Mouse (Mus musculus): ENCODE measurements around the gene Ceacam9. TPM values are rescaled to one million over a fixed set of nuclear protein-coding genes. Genes with fewer than 3 reads are reported as not detected.
"Not testable (repeated sequence)": the region's sequence is repeated elsewhere in the genome, so short reads cannot be mapped to it uniquely, and the experiment has no call there.

The Ceacam9 gene
- polyA plus RNA-seq, 1 experiment from 2014 or later = not detected

DNA sequence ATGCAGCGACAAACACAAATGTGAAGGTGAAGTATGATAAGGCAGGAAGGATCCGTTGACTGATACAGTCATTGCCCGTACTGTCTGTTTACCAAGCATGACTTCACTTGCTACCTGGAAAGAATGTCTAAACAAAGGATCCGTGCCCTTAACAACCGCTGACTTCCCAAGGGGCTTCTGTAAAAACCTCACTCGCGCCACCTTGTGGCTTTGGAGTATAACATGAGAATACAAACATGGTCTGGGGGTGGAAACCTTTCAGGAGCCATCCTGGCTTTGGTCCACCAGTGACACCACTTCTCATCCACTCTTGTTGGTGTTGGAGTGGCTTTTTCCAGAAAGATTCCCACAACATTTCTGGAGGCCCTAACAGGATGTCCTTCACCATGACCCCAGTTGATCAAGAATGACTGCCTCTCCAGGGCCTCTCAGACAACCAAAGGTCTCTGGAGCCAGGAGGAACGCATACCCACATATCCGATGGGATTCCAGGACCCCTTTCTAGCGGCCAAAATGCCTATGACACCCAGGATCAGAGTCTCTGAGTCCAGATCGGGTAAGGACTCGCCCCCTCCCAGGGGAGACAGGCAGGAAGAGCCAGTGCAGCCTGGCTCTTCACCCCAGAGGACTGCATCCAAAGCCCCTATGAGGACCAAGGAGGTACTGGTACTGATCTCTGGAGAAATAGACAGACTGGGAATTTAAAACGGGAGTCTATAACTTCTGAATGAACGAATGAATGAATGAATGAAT lies 7.0 kb downstream of the Ceacam9 start:
- peak overlapping the region; percentile 2; the same call in 1 of the 2 replicates for H3K27ac ChIP-seq
- H3K36me3 ChIP-seq (ENCODE audit: inconsistent target) = no peaks in the 10 kb centered on the region
- H3K4me3 ChIP-seq (ENCODE audit: inconsistent target) = peak overlapping the region; percentile 8; the same call in 1 of the 2 replicates
- 23% methylated on average over 14 of the region's 14 CpGs for WGBS (ENCODE audit: missing documents)
- H3K79me2 ChIP-seq (ENCODE audit: inconsistent target) = no peaks in the 10 kb centered on the region

GRCm38 (mm10) chr7:16729563-16729962 lies 7.8 kb downstream of the Ceacam9 start:
- under 1% methylated on average over 7 of the region's 7 CpGs for WGBS (ENCODE audit: missing documents)
- H3K79me2 ChIP-seq (ENCODE audit: inconsistent target) = not testable (repeated sequence)

DNA sequence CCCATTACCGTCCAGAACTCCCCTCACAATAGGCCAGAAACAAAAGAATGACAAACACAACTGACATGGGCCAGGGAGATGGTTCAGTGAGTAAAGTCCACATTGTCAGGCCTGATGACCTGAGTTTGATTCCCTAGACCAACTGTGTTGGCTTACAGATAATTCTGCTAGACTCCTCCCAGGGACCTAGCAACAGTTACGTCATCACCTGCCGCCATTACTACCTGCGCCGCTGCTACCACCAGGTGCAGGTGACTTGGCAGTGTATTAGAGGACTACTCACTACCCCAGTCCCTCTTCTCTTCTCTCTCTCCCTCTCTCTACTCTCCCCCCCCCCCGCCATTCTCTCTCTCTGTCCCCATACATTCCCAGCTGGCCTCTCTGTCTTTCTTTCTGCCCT lies 9.1 kb downstream of the Ceacam9 start:
- H3K4me3 ChIP-seq (ENCODE audit: inconsistent target) = no peak overlapping the region
- no peaks in the 10 kb centered on the region for H3K36me3 ChIP-seq (ENCODE audit: inconsistent target)
- H3K79me2 ChIP-seq (ENCODE audit: inconsistent target) = no peaks in the 10 kb centered on the region
- no peak overlapping the region for H3K27ac ChIP-seq
- WGBS (ENCODE audit: missing documents) = 98% methylated on average over 5 of the region's 6 CpGs

More at GRCm38 (mm10) chr7:16729563-16729962, 7.8 kb downstream of the Ceacam9 start:
- Histone ChIP-seq H3K27ac (peak overlapping the region; percentile 2; the same call in 1 of the 2 replicates), H3K4me3 (ENCODE audit: inconsistent target) (peak overlapping the region; percentile 8; the same call in 1 of the 2 replicates)
- H3K36me3 ChIP-seq (ENCODE audit: inconsistent target) = not testable (repeated sequence)

DNA sequence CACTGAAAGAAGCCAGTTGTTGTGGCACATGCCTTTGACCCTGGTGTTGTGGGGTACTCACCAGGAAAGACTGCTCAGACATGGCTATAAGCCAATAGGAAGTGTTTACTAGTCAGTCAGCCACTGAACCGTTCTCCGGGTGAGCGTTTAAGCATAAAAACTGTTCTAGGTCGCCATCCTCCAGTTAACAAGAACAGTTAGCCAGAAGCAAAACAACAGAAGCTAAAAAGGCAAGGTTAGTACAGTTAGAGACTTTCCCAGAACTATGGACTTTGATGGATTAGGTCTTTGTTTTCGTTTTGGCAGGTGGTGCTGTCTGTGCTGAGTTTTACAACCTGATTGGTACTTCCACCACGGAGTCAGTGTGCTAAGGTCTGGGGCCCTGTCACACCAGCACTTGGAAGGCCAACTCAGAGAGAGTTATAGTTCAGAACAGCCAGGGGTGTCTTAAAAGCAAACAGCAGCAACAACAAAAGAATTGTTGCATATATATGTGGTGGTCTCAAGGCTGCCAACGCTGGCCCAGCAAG lies 10.2 kb downstream of the Ceacam9 start:
- Histone ChIP-seq H3K36me3 (ENCODE audit: inconsistent target) (no peaks in the 10 kb centered on the region), H3K27ac (no peak overlapping the region), H3K4me3 (ENCODE audit: inconsistent target) (no peak overlapping the region), H3K79me2 (ENCODE audit: inconsistent target) (no peaks in the 10 kb centered on the region)
- 28% methylated on average over 7 of the region's 7 CpGs for WGBS (ENCODE audit: missing documents)

GRCm38 (mm10) chr7:16737606-16738072 lies 15.9 kb downstream of the Ceacam9 start:
- peaks cover 3% of the 10 kb centered on the region; the same call in 1 of the 2 replicates for H3K36me3 ChIP-seq (ENCODE audit: inconsistent target)
- 53% methylated on average over 10 of the region's 10 CpGs for WGBS (ENCODE audit: missing documents)
- H3K79me2 ChIP-seq (ENCODE audit: inconsistent target) = peaks cover 44% of the 10 kb centered on the region
- no peak overlapping the region for H3K27ac ChIP-seq
- H3K4me3 ChIP-seq (ENCODE audit: inconsistent target) = peak overlapping the region; percentile 89

- Histone ChIP-seq H3K27ac (peak within 1 kb of the TSS; percentile 80), H3K4me3 (ENCODE audit: inconsistent target) (peak within 1 kb of the TSS; percentile 89), H3K79me2 (ENCODE audit: inconsistent target) (peaks cover 50% of the 10 kb centered on the region), H3K36me3 (ENCODE audit: inconsistent target) (peaks cover 8% of the 10 kb centered on the region)
- 0% methylated on average over 34 of the region's 34 CpGs for WGBS (ENCODE audit: missing documents)
Observed at GRCm38 (mm10) chr7:16738073-16738696, 16.5 kb downstream of the Ceacam9 start, which contains the start of gene Ap2s1. Gene Ap2s1, plus strand, starts transcription at chr7:16738410.

GRCm38 (mm10) chr7:16739056-16739604 lies 17.4 kb downstream of the Ceacam9 start:
- H3K4me3 ChIP-seq (ENCODE audit: inconsistent target) = peak overlapping the region; percentile 89
- 30% methylated on average over 10 of the region's 10 CpGs for WGBS (ENCODE audit: missing documents)
- H3K27ac ChIP-seq = peak overlapping the region; percentile 80
- peaks cover 18% of the 10 kb centered on the region for H3K36me3 ChIP-seq (ENCODE audit: inconsistent target)
- peaks cover 59% of the 10 kb centered on the region for H3K79me2 ChIP-seq (ENCODE audit: inconsistent target)

GRCm38 (mm10) chr7:16745373-16745772 lies 23.6 kb downstream of the Ceacam9 start:
- H3K27ac ChIP-seq = no peak overlapping the region
- H3K4me3 ChIP-seq (ENCODE audit: inconsistent target) = no peak overlapping the region
- WGBS (ENCODE audit: missing documents) = 89% methylated on average over 4 of the region's 4 CpGs
- peaks cover 50% of the 10 kb centered on the region for H3K79me2 ChIP-seq (ENCODE audit: inconsistent target)
- peaks cover 68% of the 10 kb centered on the region for H3K36me3 ChIP-seq (ENCODE audit: inconsistent target)

GRCm38 (mm10) chr7:16746093-16746492 lies 24.4 kb downstream of the Ceacam9 start:
- WGBS (ENCODE audit: missing documents) = 60% methylated on average over 3 of the region's 3 CpGs
- Histone ChIP-seq H3K27ac (no peak overlapping the region), H3K4me3 (ENCODE audit: inconsistent target) (no peak overlapping the region), H3K36me3 (ENCODE audit: inconsistent target) (peaks cover 68% of the 10 kb centered on the region), H3K79me2 (ENCODE audit: inconsistent target) (peaks cover 43% of the 10 kb centered on the region)

DNA sequence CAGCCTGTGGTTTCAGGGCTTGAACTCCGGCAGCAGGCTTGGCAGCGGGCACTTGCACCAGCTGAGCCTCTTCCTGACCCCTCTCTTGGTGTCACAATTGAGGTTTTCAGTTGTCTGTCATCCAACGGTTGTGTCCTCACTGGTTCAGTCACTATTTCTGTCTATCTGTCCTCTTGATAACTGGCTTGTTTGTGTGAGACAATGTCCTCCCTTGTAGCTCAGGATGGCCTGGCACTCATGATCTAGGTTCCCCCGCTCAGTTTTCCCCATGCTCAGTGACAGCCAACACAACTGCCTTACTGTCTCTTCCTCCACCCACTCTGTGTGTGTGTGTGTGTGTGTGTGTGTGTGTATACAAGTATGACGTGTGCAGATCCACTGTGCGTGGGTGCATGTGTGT lies 25.9 kb downstream of the Ceacam9 start:
- WGBS (ENCODE audit: missing documents) = 86% methylated on average over 6 of the region's 6 CpGs
- Histone ChIP-seq H3K79me2 (ENCODE audit: inconsistent target) (peaks cover 27% of the 10 kb centered on the region), H3K4me3 (ENCODE audit: inconsistent target) (no peak overlapping the region), H3K36me3 (ENCODE audit: inconsistent target) (peaks cover 65% of the 10 kb centered on the region), H3K27ac (no peak overlapping the region)

GRCm38 (mm10) chr7:16752016-16752415 lies 30.3 kb downstream of the Ceacam9 start:
- H3K27ac ChIP-seq = no peak overlapping the region
- no peak overlapping the region for H3K4me3 ChIP-seq (ENCODE audit: inconsistent target)
- H3K79me2 ChIP-seq (ENCODE audit: inconsistent target) = no peaks in the 10 kb centered on the region
- WGBS (ENCODE audit: missing documents) = 80% methylated on average over 12 of the region's 12 CpGs
- H3K36me3 ChIP-seq (ENCODE audit: inconsistent target) = peaks cover 26% of the 10 kb centered on the region

DNA sequence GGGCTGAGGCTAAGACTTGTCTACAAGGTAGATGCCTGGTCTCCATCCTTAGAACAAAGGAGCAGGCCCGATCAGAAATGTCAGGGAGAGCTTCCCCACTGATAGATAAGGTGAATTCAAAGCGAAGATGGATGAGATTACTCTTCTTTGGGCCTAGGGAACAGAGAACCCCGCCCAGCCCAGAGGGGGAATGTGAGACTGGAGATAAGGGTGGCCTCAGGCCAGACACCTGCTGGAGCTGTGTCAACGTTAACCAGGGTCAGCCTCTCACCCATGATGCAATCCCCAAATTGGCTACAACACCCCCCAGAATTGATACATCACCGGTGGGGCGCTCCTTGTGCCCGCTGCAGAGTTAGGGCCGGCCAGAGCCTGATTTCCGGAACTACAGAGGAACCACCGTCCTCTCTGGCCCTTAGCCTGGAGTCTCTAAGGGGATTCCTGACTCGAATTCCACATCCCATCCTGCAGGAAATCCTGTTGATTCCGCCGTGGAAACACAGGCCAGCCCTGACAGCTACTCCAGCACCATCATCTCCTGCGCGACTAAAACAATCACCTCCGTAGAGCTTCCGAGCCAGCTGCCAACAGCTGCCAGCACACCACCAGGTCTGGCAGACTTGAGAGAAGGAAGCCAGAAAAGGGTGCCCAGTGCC lies 33.8 kb downstream of the Ceacam9 start:
- Histone ChIP-seq H3K36me3 (ENCODE audit: inconsistent target) (no peaks in the 10 kb centered on the region), H3K27ac (no peak overlapping the region), H3K79me2 (ENCODE audit: inconsistent target) (no peaks in the 10 kb centered on the region), H3K4me3 (ENCODE audit: inconsistent target) (no peak overlapping the region)
- 77% methylated on average over 17 of the region's 17 CpGs for WGBS (ENCODE audit: missing documents)

GRCm38 (mm10) chr7:16758872-16759574 lies 37.3 kb downstream of the Ceacam9 start:
- WGBS (ENCODE audit: missing documents) = 78% methylated on average over 10 of the region's 11 CpGs
- Histone ChIP-seq H3K27ac (no peak overlapping the region), H3K36me3 (ENCODE audit: inconsistent target) (no peaks in the 10 kb centered on the region), H3K79me2 (ENCODE audit: inconsistent target) (no peaks in the 10 kb centered on the region), H3K4me3 (ENCODE audit: inconsistent target) (no peak overlapping the region)

- 16% methylated on average over 8 of the region's 8 CpGs for WGBS (ENCODE audit: missing documents)
- H3K36me3 ChIP-seq (ENCODE audit: inconsistent target) = no peaks in the 10 kb centered on the region
Observed at GRCm38 (mm10) chr7:16760292-16760691, 38.6 kb downstream of the Ceacam9 start.

More at GRCm38 (mm10) chr7:16760292-16760691, 38.6 kb downstream of the Ceacam9 start:
- H3K79me2 ChIP-seq (ENCODE audit: inconsistent target) = no peaks in the 10 kb centered on the region
- no peak overlapping the region for H3K27ac ChIP-seq
- H3K4me3 ChIP-seq (ENCODE audit: inconsistent target) = no peak overlapping the region

Measured in macrophage (primary cell).